Mouse (Mus musculus) heart, embryonic 10.5 days (tissue): Measurements from ENCODE around the gene Bicra. TPM values are rescaled to one million over a fixed set of nuclear protein-coding genes. Genes with fewer than 3 reads are reported as not detected.
A peak's percentile ranks its signal among the peaks of the same experiment; 100 is the strongest.

Experiments used
- DNase-seq: peaks from one replicate; pipeline ENCODE4 v3.0.0-alpha.2; 2017; ENCODE audit warnings: low spot score
- H3K27ac ChIP-seq: fragments of 300-500 bp; sonication (generic); 2 replicates; pipeline ENCODE4 v1.5.1; 2016; ENCODE audit warnings: mild to moderate bottlenecking
- H3K27me3 ChIP-seq: fragments of 300-500 bp; sonication (generic); 2 replicates; pipeline ENCODE4 v1.6.1; 2016; ENCODE audit warnings: mild to moderate bottlenecking; ENCODE audit not compliant: poor library complexity, insufficient read depth, severe bottlenecking
- H3K36me3 ChIP-seq: fragments of 300-500 bp; sonication (generic); 2 replicates; pipeline ENCODE4 v1.6.1; 2016; ENCODE audit warnings: mild to moderate bottlenecking, moderate library complexity
- H3K4me1 ChIP-seq: fragments of 300-500 bp; sonication (generic); 2 replicates; pipeline ENCODE4 v1.6.1; 2016; ENCODE audit warnings: mild to moderate bottlenecking
- H3K4me3 ChIP-seq: fragments of 300-500 bp; sonication (generic); 2 replicates; pipeline ENCODE4 v1.5.1; 2016; ENCODE audit warnings: mild to moderate bottlenecking, moderate library complexity
- H3K9me3 ChIP-seq: fragments of 300-500 bp; sonication (generic); 2 replicates; pipeline ENCODE4 v1.6.1; 2016; ENCODE audit warnings: mild to moderate bottlenecking, moderate library complexity
- WGBS: fragments of 180-500 bp; shearing (Covaris S2); methylation state at CpG from one replicate; pipeline ENCODE4 v1.1.7; 2016; 5-methylcytosine and 5-hydroxymethylcytosine counted together
- polyA plus RNA-seq: library from polyadenylated mRNA; unstranded; fragments of >200 nt; fragmentation: Nextera tagmentation; extraction: Ambion mirVana; gene quantifications from 2 replicates; pipeline ENCODE4 v1.2.1, GENCODE M21; 2016

Gene Bicra
- polyA plus RNA-seq, 1 experiment from 2014 or later, result 7.4 TPM

DNA sequence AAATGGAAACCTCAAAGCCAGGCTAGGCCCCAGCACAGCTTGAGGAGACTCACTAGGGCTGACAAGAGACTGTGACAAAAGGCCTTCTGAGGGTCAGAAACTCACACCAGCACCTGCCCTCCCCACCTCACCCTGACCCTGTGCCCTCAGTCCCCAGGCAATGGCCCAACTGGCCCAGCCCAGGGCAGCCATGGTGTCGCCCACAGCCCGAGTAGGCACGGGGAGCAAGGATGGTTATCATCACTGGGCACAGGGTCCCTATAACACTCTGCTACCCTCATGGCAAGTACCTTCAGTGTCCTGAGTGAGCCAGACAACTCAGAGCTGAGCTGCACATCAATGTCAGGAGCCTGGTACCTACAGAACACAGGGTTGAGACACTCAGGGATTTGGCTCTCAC lies 109.1 kb downstream of the Bicra start:
- peaks cover 86% of the 10 kb centered on the region for H3K36me3 ChIP-seq
- DNase-seq, result no peak
- WGBS, result 91% methylated on average over 3 of the region's 3 CpGs
- peaks cover 1% of the 10 kb centered on the region; the same call in 1 of the 2 replicates for H3K4me1 ChIP-seq
- H3K9me3 ChIP-seq, result no peaks in the 10 kb centered on the region
- no peak overlapping the region for H3K27ac ChIP-seq
- no peak overlapping the region; the same call in 1 of the 2 replicates for H3K4me3 ChIP-seq
- no peaks in the 10 kb centered on the region for H3K27me3 ChIP-seq

DNA sequence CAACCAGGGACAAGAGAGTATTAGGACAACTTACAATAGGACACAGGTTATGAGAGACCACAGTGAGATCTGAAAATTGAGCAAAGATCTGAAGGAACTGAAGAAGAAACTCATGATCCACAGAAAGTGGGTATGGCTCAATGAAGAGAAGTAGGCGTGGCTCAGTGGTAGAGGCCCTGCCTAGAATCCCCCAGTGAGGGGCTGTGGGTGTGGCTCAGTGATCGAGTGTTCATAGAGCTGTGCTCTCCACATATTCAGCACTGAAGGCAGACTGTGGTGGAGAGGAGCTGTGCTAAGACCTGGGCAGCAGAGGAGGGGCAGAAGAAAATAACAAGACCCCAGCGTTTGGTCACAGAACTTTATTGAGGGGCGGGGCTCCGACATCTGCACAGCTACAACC lies 110.2 kb downstream of the Bicra start:
- no peak for DNase-seq
- H3K4me3 ChIP-seq, result no peak overlapping the region
- H3K4me1 ChIP-seq, result peaks cover 5% of the 10 kb centered on the region; the same call in 1 of the 2 replicates
- no peak overlapping the region for H3K27ac ChIP-seq
- 83% methylated on average over 5 of the region's 5 CpGs for WGBS
- H3K36me3 ChIP-seq, result peaks cover 75% of the 10 kb centered on the region
- no peaks in the 10 kb centered on the region for H3K27me3 ChIP-seq
- no peaks in the 10 kb centered on the region for H3K9me3 ChIP-seq

DNA sequence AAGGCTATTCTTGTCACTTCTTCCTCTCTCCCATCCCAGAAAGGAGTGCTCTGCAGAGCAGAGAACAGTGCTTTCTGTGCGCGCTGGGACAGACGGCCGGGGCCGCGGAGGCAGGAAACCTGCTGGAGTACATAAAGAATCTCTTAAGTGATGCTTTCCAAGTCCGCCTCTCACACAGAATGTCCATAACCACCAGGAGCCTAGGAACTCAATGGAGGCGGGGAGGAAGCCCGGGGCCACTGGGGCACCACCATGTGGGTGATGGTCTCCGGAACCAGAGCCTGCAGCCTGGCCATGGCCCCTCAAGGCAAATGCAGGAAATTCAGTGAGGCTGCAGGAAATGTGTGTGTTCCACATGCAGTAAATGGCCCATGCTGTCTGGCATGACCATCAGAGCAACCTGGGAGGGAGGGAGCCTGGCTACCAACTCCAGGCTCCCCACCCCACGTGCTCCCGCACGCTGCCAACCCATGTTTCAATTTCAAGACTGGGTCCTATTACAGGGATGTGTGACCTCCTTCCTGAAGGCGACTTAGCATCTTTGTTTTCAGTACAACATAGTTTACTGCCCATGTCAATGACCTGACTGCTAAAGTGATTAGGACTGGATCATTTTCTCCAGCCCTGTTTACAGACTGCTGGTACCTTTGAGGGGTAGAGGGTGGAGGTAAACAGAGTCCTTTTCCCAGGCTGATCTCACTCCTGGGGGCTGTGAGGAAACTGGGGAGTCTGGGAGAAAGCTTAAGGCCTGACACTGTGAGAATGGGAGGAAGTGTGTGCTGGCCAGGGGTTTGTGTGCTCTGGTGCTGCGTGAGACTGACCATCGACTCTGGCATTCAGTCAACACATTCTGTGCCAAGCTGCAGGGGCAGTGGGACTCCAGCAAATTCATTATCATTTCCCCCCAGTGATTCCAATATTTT lies 114.0 kb downstream of the Bicra start:
- no peaks in the 10 kb centered on the region for H3K27me3 ChIP-seq
- H3K4me3 ChIP-seq, result no peak overlapping the region
- DNase-seq, result no peak
- 0 out of 2 replicates have a peak overlapping the region, but pooled peaks have one; percentile 4 for H3K27ac ChIP-seq
- H3K9me3 ChIP-seq, result no peaks in the 10 kb centered on the region
- H3K4me1 ChIP-seq, result peaks cover 5% of the 10 kb centered on the region; the same call in 1 of the 2 replicates
- H3K36me3 ChIP-seq, result peaks cover 37% of the 10 kb centered on the region
- 50% methylated on average over 16 of the region's 16 CpGs for WGBS

DNA sequence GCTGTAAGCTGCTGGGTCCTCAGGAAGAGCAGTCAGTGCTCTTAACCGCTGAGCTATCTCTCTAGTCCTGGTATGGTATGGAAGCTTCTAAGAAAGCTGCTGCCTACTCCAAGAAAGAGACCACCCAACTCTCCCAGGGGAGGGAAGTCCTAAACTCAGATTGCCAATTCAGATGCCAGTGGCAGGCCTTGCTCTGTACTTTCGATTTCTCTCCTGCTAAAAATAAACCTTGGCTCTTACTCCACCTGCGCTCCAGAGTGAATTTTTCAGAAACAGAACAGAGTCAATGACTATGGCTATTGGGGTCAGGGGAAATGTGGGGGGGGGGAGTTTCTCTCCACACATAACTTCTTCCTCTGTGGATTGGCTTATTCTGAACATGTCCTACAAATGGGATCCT lies 116.1 kb downstream of the Bicra start:
- H3K4me1 ChIP-seq, result peaks cover 5% of the 10 kb centered on the region; the same call in 1 of the 2 replicates
- no peaks in the 10 kb centered on the region for H3K27me3 ChIP-seq
- 51% methylated on average over 3 of the region's 3 CpGs for WGBS
- H3K9me3 ChIP-seq, result no peaks in the 10 kb centered on the region
- DNase-seq, result no peak
- no peak overlapping the region for H3K27ac ChIP-seq
- H3K4me3 ChIP-seq, result no peak overlapping the region
- peaks cover 16% of the 10 kb centered on the region for H3K36me3 ChIP-seq

DNA sequence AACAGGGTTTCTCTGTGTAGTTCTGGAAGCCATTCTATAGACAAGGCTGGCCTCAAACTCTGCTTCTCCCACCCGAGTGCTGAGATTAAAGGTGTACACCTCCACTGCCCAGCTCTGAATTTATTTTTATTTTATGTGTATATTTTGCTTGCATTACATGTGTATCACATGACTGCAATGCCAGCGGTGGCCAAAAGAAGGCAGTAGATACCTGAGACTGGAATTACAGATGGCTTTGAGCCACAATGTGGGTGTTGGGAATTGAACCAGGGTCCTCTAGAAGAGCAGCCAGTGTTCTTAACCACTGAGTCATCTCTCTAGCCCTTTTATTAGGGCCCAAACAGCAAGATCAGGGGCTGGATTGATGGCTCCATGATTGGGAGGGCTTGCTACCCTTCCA lies 117.2 kb downstream of the Bicra start:
- Histone ChIP-seq H3K27ac (no peak overlapping the region), H3K27me3 (no peaks in the 10 kb centered on the region), H3K4me3 (no peak overlapping the region), H3K4me1 (peaks cover 5% of the 10 kb centered on the region; the same call in 1 of the 2 replicates), H3K9me3 (no peaks in the 10 kb centered on the region), H3K36me3 (peaks cover 7% of the 10 kb centered on the region; the same call in 1 of the 2 replicates)
- DNase-seq, result no peak
- WGBS, result 57% methylated on average over 2 of the region's 2 CpGs

DNA sequence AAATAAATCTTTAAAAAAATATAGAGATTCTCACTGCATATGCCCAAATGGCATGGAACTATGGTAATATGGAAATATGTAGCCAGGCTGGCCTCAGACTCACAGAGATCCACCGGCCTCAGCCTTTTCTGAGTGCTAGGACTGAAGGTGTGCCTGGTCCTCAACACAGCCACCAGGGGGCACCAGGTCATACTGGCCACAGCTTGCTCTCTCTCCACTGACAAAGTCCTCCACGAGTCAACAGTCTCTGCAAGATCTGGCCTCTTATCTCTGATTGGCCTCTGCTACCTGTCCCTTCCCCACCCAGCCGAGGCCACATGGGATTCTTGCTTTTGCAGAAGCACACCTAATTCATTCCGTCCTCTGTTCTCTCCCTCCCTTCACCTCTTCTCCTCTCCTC lies 117.8 kb downstream of the Bicra start:
- Histone ChIP-seq H3K4me3 (no peak overlapping the region), H3K9me3 (no peaks in the 10 kb centered on the region), H3K4me1 (peaks cover 5% of the 10 kb centered on the region; the same call in 1 of the 2 replicates), H3K36me3 (peaks cover 2% of the 10 kb centered on the region; the same call in 1 of the 2 replicates), H3K27me3 (no peaks in the 10 kb centered on the region), H3K27ac (no peak overlapping the region)
- 19% methylated on average over 4 of the region's 4 CpGs for WGBS
- peak; percentile 86 for DNase-seq

DNA sequence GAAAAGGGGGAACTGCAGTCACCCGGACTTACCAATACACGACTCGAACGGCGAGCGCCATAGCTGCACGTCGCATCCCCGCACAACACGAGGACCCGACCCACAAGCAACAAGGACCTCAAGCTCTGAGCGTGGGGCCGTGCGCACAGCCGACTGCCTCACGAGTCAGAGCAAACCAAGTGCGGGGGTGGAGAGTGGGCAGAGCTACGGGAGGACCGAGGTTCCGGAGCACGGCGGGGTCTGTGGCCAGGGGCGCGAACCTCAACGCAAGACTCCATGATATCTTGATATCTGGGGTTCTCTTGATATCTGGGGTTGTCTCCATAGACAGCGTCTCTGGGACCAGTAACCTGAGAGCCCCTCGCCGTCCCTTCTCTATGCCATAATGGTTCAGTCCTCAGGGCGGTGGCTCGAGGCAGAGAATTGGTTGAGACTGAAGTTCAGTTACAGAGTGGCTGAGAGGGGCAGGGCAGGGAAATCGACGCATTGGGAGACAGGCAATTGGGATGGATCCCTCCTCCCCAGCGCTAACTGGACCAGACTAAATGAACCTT lies 125.4 kb downstream of the Bicra start, which contains the start of gene Selenow:
TSS of gene Selenow (minus strand) at position 183 of the 554 bp plus-strand sequence.
- H3K9me3 ChIP-seq, result no peaks in the 10 kb centered on the region
- peak within 1 kb of the TSS; percentile 97 for H3K27ac ChIP-seq
- peaks cover 21% of the 10 kb centered on the region for H3K4me1 ChIP-seq
- DNase-seq, result peak; percentile 97
- under 1% methylated on average over 33 of the region's 33 CpGs for WGBS
- no peaks in the 10 kb centered on the region; the same call in 1 of the 2 replicates for H3K27me3 ChIP-seq
- peaks cover 27% of the 10 kb centered on the region for H3K36me3 ChIP-seq
- H3K4me3 ChIP-seq, result peak within 1 kb of the TSS; percentile 81

DNA sequence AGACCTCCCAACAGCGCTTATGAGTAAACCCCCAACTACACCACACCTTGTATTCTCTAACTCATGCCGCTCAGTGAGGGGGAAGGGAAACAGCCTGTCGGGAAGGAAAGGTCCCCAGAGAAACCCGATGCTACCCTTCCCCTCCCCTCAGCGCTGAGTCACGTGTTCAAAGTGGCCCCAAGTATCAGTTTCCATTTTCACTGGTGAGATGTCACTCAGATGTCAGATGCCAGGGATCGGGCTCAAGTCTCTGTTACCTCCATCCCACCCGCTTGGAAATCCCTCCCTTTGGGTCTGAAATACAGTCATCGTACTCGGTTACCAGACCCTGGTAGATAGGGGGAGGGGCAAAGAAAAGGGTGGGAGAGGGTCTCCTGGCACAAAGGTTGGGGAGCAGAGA lies 125.9 kb downstream of the Bicra start:
- Histone ChIP-seq H3K36me3 (peaks cover 32% of the 10 kb centered on the region), H3K27me3 (no peaks in the 10 kb centered on the region; the same call in 1 of the 2 replicates), H3K4me1 (peaks cover 21% of the 10 kb centered on the region), H3K9me3 (no peaks in the 10 kb centered on the region), H3K4me3 (peak overlapping the region; percentile 81), H3K27ac (peak overlapping the region; percentile 97)
- 1% methylated on average over 10 of the region's 10 CpGs for WGBS
- peak; percentile 82 for DNase-seq

Other genes starting within 250 kb of the Bicra start
- not detected in 2 replicates for gene Obox6, start 208.2 kb downstream of the Bicra start, polyA plus RNA-seq
- gene Crx, start 168.0 kb downstream of the Bicra start, polyA plus RNA-seq, result not detected in 2 replicates
- gene Crxos, start 165.3 kb downstream of the Bicra start, polyA plus RNA-seq, result not detected in 2 replicates
- 750 and 752 TPM in 2 replicates for gene Selenow, start 125.5 kb downstream of the Bicra start, polyA plus RNA-seq
- 136 and 152 TPM in 2 replicates for gene Nop53, start 101.8 kb downstream of the Bicra start, polyA plus RNA-seq
- 22.1 and 26.2 TPM in 2 replicates for gene Ehd2, start 80.4 kb downstream of the Bicra start, polyA plus RNA-seq
- gene Zfp541, start 13.9 kb upstream of the Bicra start, polyA plus RNA-seq, result not detected in 2 replicates
- gene Napa, start 50.5 kb upstream of the Bicra start, polyA plus RNA-seq, result 182 and 196 TPM in 2 replicates
- 31.6 and 34.9 TPM in 2 replicates for gene Kptn, start 72.0 kb upstream of the Bicra start, polyA plus RNA-seq
- gene Slc8a2, start 81.9 kb upstream of the Bicra start, polyA plus RNA-seq, result 0.24 and 0.28 TPM in 2 replicates
- 22.5 and 41.8 TPM in 2 replicates for gene Meis3, start 127.2 kb upstream of the Bicra start, polyA plus RNA-seq
- 12.9 and 14.8 TPM in 2 replicates for gene Dhx34, start 174.1 kb upstream of the Bicra start, polyA plus RNA-seq
- 0.54 and 0.57 TPM in 2 replicates for gene C5ar2, start 196.2 kb upstream of the Bicra start, polyA plus RNA-seq
- gene C5ar1, start 211.6 kb upstream of the Bicra start, polyA plus RNA-seq, result 0.31 and 1.0 TPM in 2 replicates
- gene Inafm1, start 225.7 kb upstream of the Bicra start, polyA plus RNA-seq, result 6.2 and 10.0 TPM in 2 replicates
- 19.6 and 31.0 TPM in 2 replicates for gene Ccdc9, start 238.9 kb upstream of the Bicra start, polyA plus RNA-seq